Mouse (Mus musculus): ENCODE data around the gene Chn2. TPM values are rescaled to one million over a fixed set of nuclear protein-coding genes. Genes with fewer than 3 reads are reported as not detected.

The Chn2 gene
- polyA plus RNA-seq, 1 experiment from 2014 or later = 31.9 TPM

GRCm38 (mm10) chr6:54060258-54060657 lies 20.9 kb downstream of the Chn2 start:
- no peak overlapping the region for H3K9ac ChIP-seq
- no peak for ATAC-seq
- peaks cover 40% of the 10 kb centered on the region for H3K4me1 ChIP-seq
- no peaks in the 10 kb centered on the region for H3K9me3 ChIP-seq (replicated peaks)
- H3K27ac ChIP-seq = no peak overlapping the region
- H3K36me3 ChIP-seq (ENCODE audit: poor library complexity, severe bottlenecking) = no peaks in the 10 kb centered on the region
- no peaks in the 10 kb centered on the region for H3K27me3 ChIP-seq
- no peak overlapping the region for H3K4me2 ChIP-seq
- 93% methylated on average over 3 of the region's 3 CpGs for WGBS
- no peak overlapping the region for H3K4me3 ChIP-seq

GRCm38 (mm10) chr6:54061375-54061774 lies 22.0 kb downstream of the Chn2 start:
- Histone ChIP-seq H3K27me3 (no peaks in the 10 kb centered on the region), H3K9me3 (replicated peaks) (no peaks in the 10 kb centered on the region), H3K36me3 (ENCODE audit: poor library complexity, severe bottlenecking) (no peaks in the 10 kb centered on the region), H3K9ac (no peak overlapping the region), H3K4me3 (no peak overlapping the region), H3K27ac (no peak overlapping the region), H3K4me1 (peaks cover 29% of the 10 kb centered on the region), H3K4me2 (no peak overlapping the region; the same call in 1 of the 2 replicates)
- WGBS = 22% methylated on average over 9 of the region's 9 CpGs
- ATAC-seq = no peak

- Histone ChIP-seq H3K36me3 (ENCODE audit: poor library complexity, severe bottlenecking) (no peaks in the 10 kb centered on the region), H3K4me3 (no peak overlapping the region), H3K9me3 (replicated peaks) (no peaks in the 10 kb centered on the region), H3K27me3 (no peaks in the 10 kb centered on the region), H3K4me2 (no peak overlapping the region), H3K9ac (no peak overlapping the region), H3K4me1 (peaks cover 22% of the 10 kb centered on the region), H3K27ac (no peak overlapping the region)
- 78% methylated on average over 6 of the region's 6 CpGs for WGBS
- ATAC-seq = no peak
Measured at GRCm38 (mm10) chr6:54063878-54064277, 24.5 kb downstream of the Chn2 start.

GRCm38 (mm10) chr6:54067380-54067779 lies 28.0 kb downstream of the Chn2 start:
- no peak for ATAC-seq
- H3K4me1 ChIP-seq = peaks cover 22% of the 10 kb centered on the region
- no peak overlapping the region for H3K4me3 ChIP-seq
- H3K9me3 ChIP-seq (replicated peaks) = no peaks in the 10 kb centered on the region
- H3K9ac ChIP-seq = no peak overlapping the region
- no peaks in the 10 kb centered on the region for H3K36me3 ChIP-seq (ENCODE audit: poor library complexity, severe bottlenecking)
- H3K4me2 ChIP-seq = no peak overlapping the region
- WGBS = 75% methylated on average over 5 of the region's 5 CpGs
- no peak overlapping the region for H3K27ac ChIP-seq
- no peaks in the 10 kb centered on the region for H3K27me3 ChIP-seq

GRCm38 (mm10) chr6:54068882-54069281 lies 29.5 kb downstream of the Chn2 start:
- Histone ChIP-seq H3K4me3 (no peak overlapping the region), H3K27ac (no peak overlapping the region), H3K27me3 (no peaks in the 10 kb centered on the region), H3K4me1 (peaks cover 18% of the 10 kb centered on the region), H3K9me3 (replicated peaks) (no peaks in the 10 kb centered on the region), H3K9ac (no peak overlapping the region), H3K36me3 (ENCODE audit: poor library complexity, severe bottlenecking) (no peaks in the 10 kb centered on the region), H3K4me2 (no peak overlapping the region)
- no peak for ATAC-seq
- WGBS = 76% methylated on average over 5 of the region's 5 CpGs

- no peak overlapping the region for H3K4me3 ChIP-seq
- 77% methylated on average over 6 of the region's 6 CpGs for WGBS
- no peak overlapping the region for H3K4me2 ChIP-seq
- H3K27me3 ChIP-seq = no peaks in the 10 kb centered on the region
- H3K4me1 ChIP-seq = peaks cover 35% of the 10 kb centered on the region
- H3K9me3 ChIP-seq (replicated peaks) = no peaks in the 10 kb centered on the region
- H3K27ac ChIP-seq = peak overlapping the region; percentile 6; the same call in 1 of the 2 replicates
- H3K36me3 ChIP-seq (ENCODE audit: poor library complexity, severe bottlenecking) = no peaks in the 10 kb centered on the region
- ATAC-seq = no peak; the same call in 1 of the 2 replicates
- no peak overlapping the region for H3K9ac ChIP-seq
Measured at GRCm38 (mm10) chr6:54070736-54071135, 31.4 kb downstream of the Chn2 start.

GRCm38 (mm10) chr6:54071478-54071877 lies 32.1 kb downstream of the Chn2 start:
- no peak overlapping the region for H3K4me3 ChIP-seq
- H3K4me2 ChIP-seq = no peak overlapping the region
- H3K27me3 ChIP-seq = no peaks in the 10 kb centered on the region
- H3K9ac ChIP-seq = no peak overlapping the region
- H3K9me3 ChIP-seq (replicated peaks) = no peaks in the 10 kb centered on the region
- 90% methylated on average over 4 of the region's 4 CpGs for WGBS
- peaks cover 35% of the 10 kb centered on the region for H3K4me1 ChIP-seq
- no peak for ATAC-seq
- H3K27ac ChIP-seq = no peak overlapping the region
- no peaks in the 10 kb centered on the region for H3K36me3 ChIP-seq (ENCODE audit: poor library complexity, severe bottlenecking)

- 46% methylated on average over 4 of the region's 4 CpGs for WGBS
- ATAC-seq = 0 out of 2 replicates have a peak, but pooled peaks have one; percentile 24
- H3K4me3 ChIP-seq = no peak overlapping the region
- no peaks in the 10 kb centered on the region for H3K9me3 ChIP-seq (replicated peaks)
- H3K36me3 ChIP-seq (ENCODE audit: poor library complexity, severe bottlenecking) = no peaks in the 10 kb centered on the region
- no peak overlapping the region for H3K4me2 ChIP-seq
- H3K9ac ChIP-seq = 0 out of 2 replicates have a peak overlapping the region, but pooled peaks have one; percentile 10
- H3K4me1 ChIP-seq = peaks cover 35% of the 10 kb centered on the region
- no peaks in the 10 kb centered on the region for H3K27me3 ChIP-seq
- H3K27ac ChIP-seq = no peak overlapping the region
Measured at GRCm38 (mm10) chr6:54074454-54074853, 35.1 kb downstream of the Chn2 start.

GRCm38 (mm10) chr6:54075419-54075818 lies 36.1 kb downstream of the Chn2 start:
- 87% methylated on average over 6 of the region's 6 CpGs for WGBS
- Histone ChIP-seq H3K9ac (no peak overlapping the region), H3K27ac (no peak overlapping the region), H3K9me3 (replicated peaks) (no peaks in the 10 kb centered on the region), H3K4me2 (no peak overlapping the region), H3K36me3 (ENCODE audit: poor library complexity, severe bottlenecking) (no peaks in the 10 kb centered on the region), H3K4me1 (peaks cover 35% of the 10 kb centered on the region), H3K27me3 (no peaks in the 10 kb centered on the region), H3K4me3 (no peak overlapping the region)
- no peak for ATAC-seq

- Histone ChIP-seq H3K27ac (no peak overlapping the region), H3K36me3 (ENCODE audit: poor library complexity, severe bottlenecking) (no peaks in the 10 kb centered on the region), H3K4me1 (peaks cover 25% of the 10 kb centered on the region), H3K4me2 (no peak overlapping the region), H3K9me3 (replicated peaks) (no peaks in the 10 kb centered on the region), H3K9ac (no peak overlapping the region), H3K27me3 (no peaks in the 10 kb centered on the region), H3K4me3 (no peak overlapping the region)
- ATAC-seq = no peak
- 93% methylated on average over 5 of the region's 5 CpGs for WGBS
Measured at GRCm38 (mm10) chr6:54076625-54077024, 37.3 kb downstream of the Chn2 start.

- Histone ChIP-seq H3K4me3 (no peak overlapping the region), H3K27me3 (no peaks in the 10 kb centered on the region), H3K27ac (no peak overlapping the region), H3K36me3 (ENCODE audit: poor library complexity, severe bottlenecking) (no peaks in the 10 kb centered on the region), H3K9me3 (replicated peaks) (no peaks in the 10 kb centered on the region), H3K4me2 (no peak overlapping the region), H3K4me1 (peaks cover 19% of the 10 kb centered on the region), H3K9ac (no peak overlapping the region)
- no peak for ATAC-seq
- WGBS = 84% methylated on average over 2 of the region's 2 CpGs
Measured at GRCm38 (mm10) chr6:54078269-54078668, 38.9 kb downstream of the Chn2 start.

- 84% methylated on average over 2 of the region's 2 CpGs for WGBS
- H3K9me3 ChIP-seq (replicated peaks) = no peaks in the 10 kb centered on the region
- ATAC-seq = no peak
Measured at GRCm38 (mm10) chr6:54079881-54080280, 40.5 kb downstream of the Chn2 start.

GRCm38 (mm10) chr6:54080518-54081285 lies 41.3 kb downstream of the Chn2 start:
- no peak for ATAC-seq
- Histone ChIP-seq H3K4me2 (no peak overlapping the region), H3K9ac (no peak overlapping the region), H3K27me3 (no peaks in the 10 kb centered on the region), H3K4me3 (no peak overlapping the region), H3K4me1 (no peaks in the 10 kb centered on the region), H3K9me3 (replicated peaks) (no peaks in the 10 kb centered on the region), H3K36me3 (ENCODE audit: poor library complexity, severe bottlenecking) (no peaks in the 10 kb centered on the region), H3K27ac (no peak overlapping the region)
- WGBS = 96% methylated on average over 15 of the region's 15 CpGs

More at GRCm38 (mm10) chr6:54079881-54080280, 40.5 kb downstream of the Chn2 start:
- no peak overlapping the region for H3K27ac ChIP-seq
- H3K4me3 ChIP-seq = no peak overlapping the region
- no peaks in the 10 kb centered on the region for H3K36me3 ChIP-seq (ENCODE audit: poor library complexity, severe bottlenecking)
- H3K27me3 ChIP-seq = no peaks in the 10 kb centered on the region
- H3K4me2 ChIP-seq = no peak overlapping the region
- peaks cover 7% of the 10 kb centered on the region for H3K4me1 ChIP-seq
- no peak overlapping the region for H3K9ac ChIP-seq

All from forebrain, embryonic 13.5 days (tissue).